Mouse (Mus musculus) E14TG2a.4 (cell line): ENCODE data around the gene Ruvbl2.
"Not testable (repeated sequence)": the region's sequence is repeated elsewhere in the genome, so short reads cannot be mapped to it uniquely, and the experiment has no call there.

Experiments used
- CTCF ChIP-seq: conservative IDR thresholded peaks from 2 replicates; pipeline ENCODE4 v1.5.1; 2014; ENCODE audit warnings: low read length
- NANOG ChIP-seq: IDR thresholded peaks from 2 replicates; pipeline ENCODE4 v1.6.1; 2014; ENCODE audit warnings: borderline replicate concordance, low read length, mixed read lengths

GRCm38 (mm10) chr7:45480310-45480709 is 42.4 kb upstream of the Ruvbl2 start:
- TF ChIP-seq CTCF, NANOG: not testable (repeated sequence)
